Mouse (Mus musculus): ENCODE measurements around the gene Ptprq.

DNA sequence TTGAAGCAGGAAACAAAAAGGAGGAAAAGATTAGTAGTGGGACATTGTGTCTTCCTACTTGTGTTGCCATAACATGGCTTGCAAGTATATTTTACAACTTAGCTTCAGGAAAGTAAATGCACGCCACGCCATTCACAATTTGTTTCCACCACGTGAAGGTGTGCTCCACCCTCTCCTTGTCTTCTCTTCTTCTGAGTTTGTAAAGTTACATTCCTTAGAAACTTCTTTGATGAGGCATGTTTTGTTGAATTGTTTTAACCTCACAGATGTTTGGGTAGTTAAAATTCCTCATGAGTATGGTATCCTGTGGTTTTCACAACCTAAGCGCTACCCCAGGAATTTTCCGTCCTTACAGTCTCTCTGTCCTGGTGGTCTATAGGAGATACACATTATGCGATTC, 118.5 kb downstream of the Ptprq start:
- no peak for TF ChIP-seq GATA1 (IDR thresholded peaks at IDR 0.05; ENCODE audit: borderline replicate concordance, low read length)
- TF ChIP-seq FLI1 (IDR thresholded peaks at IDR 0.05; ENCODE audit: low read length) = no peak

Data from megakaryocyte, embryonic 14.5 days (primary cell).